Mouse (Mus musculus) embryonic facial prominence, embryonic 11.5 days (tissue): ENCODE measurements around the gene Amph. TPM values are rescaled to one million over a fixed set of nuclear protein-coding genes. Genes with fewer than 3 reads are reported as not detected.

Experiments used
- ATAC-seq: fragments of 200-750 bp; cut with Nextera tagmentation; replicated peaks from 2 replicates; pipeline ENCODE4 v1.8.0; 2017; ENCODE audit warnings: low read depth; ENCODE audit not compliant: insufficient number of reproducible peaks, low FRiP score, low TSS enrichment
- DNase-seq: peaks from one replicate; pipeline ENCODE4 v3.0.0-alpha.2; 2015; ENCODE audit warnings: low spot score
- H3K27ac ChIP-seq: fragments of 300-500 bp; sonication (generic); replicated peaks from 2 replicates; pipeline ENCODE4 v1.5.1; 2014; ENCODE audit warnings: mild to moderate bottlenecking, low read depth, low read length, control low read depth
- H3K27me3 ChIP-seq: fragments of 300-500 bp; sonication (generic); 2 replicates; pipeline ENCODE4 v1.6.1; 2014; ENCODE audit warnings: mild to moderate bottlenecking, low read length, moderate library complexity, mixed read lengths; ENCODE audit not compliant: control insufficient read depth, insufficient read depth
- H3K36me3 ChIP-seq: fragments of 300-500 bp; sonication (generic); replicated peaks from 2 replicates; pipeline ENCODE4 v1.6.1; 2014; ENCODE audit warnings: low read depth, mild to moderate bottlenecking, low read length, moderate library complexity, mixed read lengths; ENCODE audit not compliant: control insufficient read depth, insufficient read depth
- H3K4me1 ChIP-seq: fragments of 300-500 bp; sonication (generic); 2 replicates; pipeline ENCODE4 v1.6.1; 2014; ENCODE audit warnings: low read length, mixed read lengths; ENCODE audit not compliant: control insufficient read depth, insufficient read depth
- H3K4me2 ChIP-seq: fragments of 300-500 bp; sonication (generic); 2 replicates; pipeline ENCODE4 v1.6.1; 2014; ENCODE audit warnings: low read depth, mild to moderate bottlenecking, control low read depth, low read length, moderate library complexity
- H3K4me3 ChIP-seq: fragments of 300-500 bp; sonication (generic); 2 replicates; pipeline ENCODE4 v1.5.1; 2014; ENCODE audit warnings: low read depth, low read length, control low read depth
- H3K9ac ChIP-seq: fragments of 300-500 bp; sonication (generic); replicated peaks from 2 replicates; pipeline ENCODE4 v1.6.1; 2014; ENCODE audit warnings: mild to moderate bottlenecking, control low read depth, low read length
- H3K9me3 ChIP-seq: fragments of 300-500 bp; sonication (generic); replicated peaks from 2 replicates; pipeline ENCODE4 v1.6.1; 2016; ENCODE audit warnings: mild to moderate bottlenecking, low read length, inconsistent platforms, mixed read lengths; ENCODE audit not compliant: control insufficient read depth
- WGBS: fragments of 180-500 bp; shearing (Covaris S2); extraction: QIAGEN DNeasy Blood & Tissue Kit; methylation state at CpG from one replicate; pipeline ENCODE4 v1.1.7; 2014; 5-methylcytosine and 5-hydroxymethylcytosine counted together
- polyA plus RNA-seq: library from polyadenylated mRNA; unstranded; fragments of >200 nt; fragmentation: Nextera tagmentation; extraction: Ambion mirVana; gene quantifications from 2 replicates; pipeline ENCODE4 v1.2.1, GENCODE M21; 2014

The Amph gene
- polyA plus RNA-seq, 1 experiment from 2014 or later = 3.6 TPM

DNA sequence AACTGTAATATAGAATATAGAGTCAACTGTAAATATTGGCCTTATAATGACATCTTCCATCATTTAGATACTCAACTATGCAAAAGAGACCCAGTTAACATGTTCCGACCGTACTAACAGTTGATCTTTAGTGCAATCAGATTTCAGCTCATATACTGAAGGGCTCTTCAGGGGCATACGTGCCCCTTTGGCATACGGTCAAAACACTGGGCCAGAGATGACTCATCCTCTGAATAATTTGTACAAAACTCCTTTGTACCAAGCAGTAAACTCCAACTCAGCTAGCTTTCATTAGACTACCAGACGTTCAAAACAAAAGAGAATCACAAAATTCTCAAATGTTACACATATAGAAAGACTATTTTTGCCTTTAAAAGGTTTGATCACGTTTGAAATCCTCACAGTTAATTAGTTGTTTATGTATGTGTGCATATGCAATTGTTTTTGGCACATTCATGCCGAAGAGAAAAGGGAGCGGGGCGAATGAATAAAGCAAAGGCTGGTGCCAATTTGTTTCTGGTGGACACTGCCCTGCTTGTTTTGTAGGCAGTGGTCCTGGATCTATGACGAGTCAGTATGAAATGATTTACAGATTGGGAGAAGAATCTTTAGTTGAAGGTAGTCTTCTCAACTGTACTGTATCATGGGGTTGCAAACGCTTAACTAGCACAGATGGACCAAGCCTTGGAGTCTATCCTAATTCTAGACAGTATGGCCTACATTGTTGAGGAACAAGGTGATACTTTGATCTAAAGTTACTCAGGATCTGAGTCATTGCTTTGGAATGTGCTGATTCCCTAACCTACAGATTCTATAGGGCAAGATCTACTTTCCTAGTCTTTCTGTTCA, 8.3 kb downstream of the Amph start:
- Histone ChIP-seq H3K4me3 (no peak overlapping the region), H3K4me1 (no peaks in the 10 kb centered on the region), H3K27me3 (no peaks in the 10 kb centered on the region), H3K36me3 (no peaks in the 10 kb centered on the region), H3K4me2 (no peak overlapping the region), H3K27ac (no peak overlapping the region), H3K9me3 (no peaks in the 10 kb centered on the region), H3K9ac (no peak overlapping the region)
- no peak for DNase-seq
- ATAC-seq = no peak
- 87% methylated on average over 11 of the region's 11 CpGs for WGBS

DNA sequence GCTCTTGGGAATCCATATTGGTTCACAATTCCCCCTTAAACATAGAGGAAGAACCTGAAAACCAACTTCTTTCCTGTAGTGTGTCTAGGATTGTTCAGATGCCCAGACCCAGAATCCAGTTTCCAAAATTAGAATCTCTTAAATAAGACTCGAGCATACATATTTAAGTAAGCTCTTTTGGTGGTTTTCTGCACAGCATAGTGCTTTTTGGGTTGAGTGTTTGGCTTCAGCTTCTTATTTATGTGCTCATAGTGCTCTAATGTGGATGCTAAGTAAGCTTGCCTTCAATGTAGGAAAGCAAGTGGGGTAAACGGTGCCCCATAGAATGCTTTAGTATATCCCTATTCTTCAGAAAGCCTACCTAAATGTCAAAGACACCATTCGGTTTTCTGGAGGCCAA, 9.0 kb downstream of the Amph start:
- Histone ChIP-seq H3K4me3 (no peak overlapping the region), H3K4me2 (no peak overlapping the region), H3K27ac (no peak overlapping the region), H3K9ac (no peak overlapping the region), H3K9me3 (no peaks in the 10 kb centered on the region), H3K27me3 (no peaks in the 10 kb centered on the region), H3K4me1 (no peaks in the 10 kb centered on the region), H3K36me3 (no peaks in the 10 kb centered on the region)
- ATAC-seq = no peak
- DNase-seq = no peak
- WGBS = 83% methylated on average over 3 of the region's 3 CpGs

DNA sequence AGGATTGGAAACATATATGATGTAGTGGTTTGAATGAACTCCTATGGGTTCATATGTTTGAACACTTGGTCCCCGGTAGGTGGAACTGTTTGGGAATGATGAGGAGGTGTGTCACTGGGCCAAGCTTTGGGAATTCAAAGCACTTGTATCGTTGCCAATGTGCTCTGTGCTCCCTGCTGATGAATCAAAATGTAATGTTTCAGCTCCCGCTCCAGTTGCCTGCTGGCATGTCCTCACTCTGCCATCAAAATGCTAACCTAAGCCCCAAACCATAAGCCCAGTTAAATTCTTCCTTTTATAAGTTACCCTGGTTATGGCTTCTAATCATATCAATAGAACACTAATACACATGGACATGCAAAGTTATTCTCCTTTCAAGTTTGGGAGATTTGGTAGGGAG, 24.6 kb downstream of the Amph start:
- no peaks in the 10 kb centered on the region for H3K9me3 ChIP-seq
- ATAC-seq (no peak), DNase-seq (no peak)
- no peak overlapping the region for H3K4me2 ChIP-seq
- no peak overlapping the region for H3K4me3 ChIP-seq
- no peaks in the 10 kb centered on the region for H3K4me1 ChIP-seq
- H3K9ac ChIP-seq = no peak overlapping the region
- no peaks in the 10 kb centered on the region for H3K27me3 ChIP-seq
- no peak overlapping the region for H3K27ac ChIP-seq
- no peaks in the 10 kb centered on the region for H3K36me3 ChIP-seq
- 85% methylated on average over 3 of the region's 3 CpGs for WGBS

DNA sequence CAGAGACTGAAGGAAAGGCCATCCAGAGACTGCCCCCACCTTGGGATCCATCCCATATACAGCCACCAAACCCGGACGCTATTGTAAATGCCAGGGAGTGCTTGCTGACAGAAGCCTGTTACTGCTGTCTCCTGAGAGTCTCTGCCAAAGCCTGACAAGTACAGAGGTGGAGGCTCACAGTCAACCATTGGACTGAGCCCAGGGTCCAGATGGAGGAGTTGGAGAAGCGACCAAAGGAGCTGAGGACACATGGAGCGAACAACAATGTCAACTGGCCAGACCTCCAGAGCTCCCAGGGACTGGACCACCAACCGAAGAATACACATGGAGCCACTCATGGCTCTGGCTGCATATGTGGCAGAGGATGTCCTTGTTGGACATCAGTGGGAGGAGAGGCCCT, 26.3 kb downstream of the Amph start:
- H3K9ac ChIP-seq = no peak overlapping the region
- DNase-seq (no peak), ATAC-seq (no peak)
- H3K9me3 ChIP-seq = no peaks in the 10 kb centered on the region
- H3K36me3 ChIP-seq = no peaks in the 10 kb centered on the region
- H3K4me2 ChIP-seq = no peak overlapping the region
- no peak overlapping the region for H3K4me3 ChIP-seq
- no peaks in the 10 kb centered on the region for H3K27me3 ChIP-seq
- H3K4me1 ChIP-seq = no peaks in the 10 kb centered on the region
- no peak overlapping the region for H3K27ac ChIP-seq
- WGBS = 92% methylated on average over 5 of the region's 5 CpGs

DNA sequence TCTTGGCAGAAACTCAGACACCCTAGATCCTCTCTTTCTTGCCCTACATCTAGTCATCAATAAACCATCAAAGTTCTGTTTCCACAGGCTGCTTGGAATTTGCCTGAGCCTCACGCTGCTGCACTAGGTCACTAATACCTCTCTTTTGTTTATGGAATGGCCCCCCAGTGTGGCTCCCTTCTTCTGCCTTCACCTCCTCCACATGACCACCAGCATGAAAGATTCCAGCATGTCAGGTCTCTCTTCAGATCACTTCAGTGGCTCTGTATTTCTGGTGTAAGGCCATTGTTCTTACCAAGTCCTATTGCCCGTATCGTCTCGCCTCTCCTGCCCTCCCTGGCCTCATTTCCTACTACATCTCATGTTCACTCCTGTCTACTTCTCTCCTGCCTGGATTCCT, 39.3 kb downstream of the Amph start:
- no peak overlapping the region for H3K27ac ChIP-seq
- no peak overlapping the region for H3K9ac ChIP-seq
- no peak overlapping the region for H3K4me2 ChIP-seq
- no peaks in the 10 kb centered on the region for H3K36me3 ChIP-seq
- ATAC-seq = no peak
- no peaks in the 10 kb centered on the region for H3K9me3 ChIP-seq
- no peak for DNase-seq
- 62% methylated on average over 4 of the region's 4 CpGs for WGBS
- H3K4me3 ChIP-seq = no peak overlapping the region
- H3K4me1 ChIP-seq = no peaks in the 10 kb centered on the region
- H3K27me3 ChIP-seq = no peaks in the 10 kb centered on the region

DNA sequence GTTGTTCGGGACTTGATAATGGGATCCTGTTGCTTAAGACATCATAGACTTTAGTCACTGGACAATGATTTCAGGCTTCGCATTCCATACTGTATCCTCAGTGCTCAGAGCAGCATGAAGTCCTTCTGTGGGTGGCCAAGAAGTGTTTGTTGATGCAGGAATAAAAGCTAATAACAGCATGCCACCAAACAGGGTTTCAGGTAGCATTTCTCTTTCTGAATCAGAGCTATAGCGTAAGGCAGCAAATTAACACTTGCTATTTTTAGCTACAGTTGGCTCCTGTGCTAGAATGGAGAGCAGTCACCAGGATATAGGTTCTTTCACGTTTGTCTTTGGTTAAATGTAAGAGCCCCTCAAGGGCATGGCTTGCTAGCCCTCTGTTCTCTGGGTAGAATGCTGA, 40.3 kb downstream of the Amph start:
- Histone ChIP-seq H3K9me3 (no peaks in the 10 kb centered on the region), H3K4me1 (no peaks in the 10 kb centered on the region), H3K9ac (no peak overlapping the region), H3K27ac (no peak overlapping the region), H3K27me3 (no peaks in the 10 kb centered on the region), H3K4me3 (no peak overlapping the region), H3K4me2 (no peak overlapping the region), H3K36me3 (no peaks in the 10 kb centered on the region)
- ATAC-seq = no peak
- WGBS = 66% methylated on average over 4 of the region's 4 CpGs
- no peak for DNase-seq

DNA sequence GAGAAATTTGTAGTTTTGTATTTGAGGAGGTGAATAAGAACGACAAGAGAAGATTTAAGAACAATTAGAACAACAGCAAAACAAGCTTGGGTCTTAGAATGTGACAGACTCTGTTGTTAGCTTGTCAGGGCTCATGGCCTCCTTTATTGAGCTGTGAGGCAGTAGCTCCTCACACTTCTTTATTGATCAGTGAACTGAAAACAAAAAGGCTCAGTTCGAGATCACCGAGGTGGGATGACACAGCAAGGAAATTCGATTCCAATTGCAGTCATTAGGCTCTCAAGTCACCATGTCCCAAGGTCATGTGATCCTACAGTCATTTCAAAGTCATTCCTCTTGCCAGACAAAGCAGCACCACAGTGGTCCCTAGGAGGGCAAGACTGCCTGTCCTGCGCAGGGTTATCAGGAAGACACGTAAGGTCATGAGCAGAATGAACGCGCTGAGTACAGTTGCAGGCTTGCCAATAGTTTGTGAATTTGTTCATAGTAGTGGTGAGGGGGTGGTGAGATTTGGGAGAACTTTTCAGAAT, 41.2 kb downstream of the Amph start:
- no peak overlapping the region for H3K9ac ChIP-seq
- no peak overlapping the region for H3K27ac ChIP-seq
- H3K27me3 ChIP-seq = no peaks in the 10 kb centered on the region
- no peak for DNase-seq
- H3K4me2 ChIP-seq = no peak overlapping the region
- no peaks in the 10 kb centered on the region for H3K4me1 ChIP-seq
- H3K9me3 ChIP-seq = no peaks in the 10 kb centered on the region
- no peak overlapping the region for H3K4me3 ChIP-seq
- no peak for ATAC-seq
- no peaks in the 10 kb centered on the region for H3K36me3 ChIP-seq
- 55% methylated on average over 8 of the region's 8 CpGs for WGBS

DNA sequence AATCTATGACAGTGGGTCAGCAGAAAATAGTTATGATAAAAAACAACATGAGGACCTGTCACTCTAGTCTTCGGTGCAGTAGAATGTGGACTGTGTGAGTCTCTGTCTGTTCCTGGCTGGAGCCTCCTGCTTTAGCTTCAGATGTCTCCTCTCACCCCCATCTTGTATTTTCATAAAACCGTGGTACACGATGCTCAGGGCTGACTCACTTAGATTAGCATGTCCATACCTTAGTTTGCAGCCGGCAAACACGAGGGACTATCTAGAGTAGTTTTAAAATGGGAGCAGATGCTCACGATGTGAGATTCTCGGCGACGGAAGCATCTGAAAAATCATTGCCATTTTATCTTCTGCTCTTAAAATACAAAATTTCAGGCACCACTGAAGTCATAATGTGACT, 54.5 kb downstream of the Amph start:
- no peak overlapping the region for H3K4me2 ChIP-seq

More for the DNA sequence above, 54.5 kb downstream of the Amph start:
- Histone ChIP-seq H3K4me3 (no peak overlapping the region), H3K9ac (no peak overlapping the region), H3K27me3 (no peaks in the 10 kb centered on the region), H3K36me3 (no peaks in the 10 kb centered on the region), H3K9me3 (no peaks in the 10 kb centered on the region), H3K27ac (no peak overlapping the region), H3K4me1 (no peaks in the 10 kb centered on the region)
- ATAC-seq (no peak), DNase-seq (no peak)
- WGBS = 93% methylated on average over 9 of the region's 9 CpGs
